Mouse (Mus musculus) lung, embryonic 14.5 days (tissue): ENCODE results near the gene Prickle1. TPM values are rescaled to one million over a fixed set of nuclear protein-coding genes. Genes with fewer than 3 reads are reported as not detected.
A peak's percentile ranks its signal among the peaks of the same experiment; 100 is the strongest.

Source experiments
- ATAC-seq: fragments of 200-750 bp; cut with Nextera tagmentation; 2 replicates; pipeline ENCODE4 v1.8.0; 2017; ENCODE audit warnings: mild to moderate bottlenecking, moderate TSS enrichment, moderate library complexity; ENCODE audit not compliant: insufficient read depth
- DNase-seq: peaks from one replicate; pipeline ENCODE4 v3.0.0-alpha.2; 2015
- H3K27ac ChIP-seq: fragments of 300-500 bp; sonication (generic); 2 replicates; pipeline ENCODE4 v1.5.1; 2014; ENCODE audit warnings: low read depth, mild to moderate bottlenecking, moderate library complexity
- H3K27me3 ChIP-seq: fragments of 300-500 bp; sonication (generic); 2 replicates; pipeline ENCODE4 v1.6.1; 2014; ENCODE audit warnings: low read length, control low read depth; ENCODE audit not compliant: insufficient read depth
- H3K36me3 ChIP-seq: fragments of 300-500 bp; sonication (generic); 2 replicates; pipeline ENCODE4 v1.6.1; 2014; ENCODE audit warnings: control low read depth; ENCODE audit not compliant: insufficient read depth
- H3K4me1 ChIP-seq: fragments of 300-500 bp; sonication (generic); 2 replicates; pipeline ENCODE4 v1.6.1; 2014; ENCODE audit warnings: antibody characterized with exemption, control low read depth; ENCODE audit not compliant: insufficient read depth
- H3K4me2 ChIP-seq: fragments of 300-500 bp; sonication (generic); 2 replicates; pipeline ENCODE4 v1.6.1; 2014; ENCODE audit warnings: mild to moderate bottlenecking
- H3K4me3 ChIP-seq: fragments of 300-500 bp; sonication (generic); 2 replicates; pipeline ENCODE4 v1.5.1; 2014; ENCODE audit warnings: low read depth, low read length
- H3K9ac ChIP-seq: fragments of 300-500 bp; sonication (generic); 2 replicates; pipeline ENCODE4 v1.6.1; 2014
- H3K9me3 ChIP-seq: fragments of 300-500 bp; sonication (generic); 2 replicates; pipeline ENCODE4 v1.6.1; 2016; ENCODE audit warnings: low read depth, low read length, control low read depth
- CTCF ChIP-seq: IDR thresholded peaks from 2 replicates; pipeline ENCODE4 v1.5.1; 2016; ENCODE audit warnings: antibody characterized with exemption, low read depth
- WGBS: fragments of 180-500 bp; shearing (Covaris S2); extraction: QIAGEN DNeasy Blood & Tissue Kit; methylation state at CpG from one replicate; pipeline ENCODE4 v1.1.7; 2014; 5-methylcytosine and 5-hydroxymethylcytosine counted together
- polyA plus RNA-seq: library from polyadenylated mRNA; unstranded; fragments of >200 nt; fragmentation: Nextera tagmentation; extraction: Ambion mirVana; gene quantifications from 2 replicates; pipeline ENCODE4 v1.2.1, GENCODE M21; 2014

The Prickle1 gene
- polyA plus RNA-seq, 1 experiment from 2014 or later, result 22.7 TPM

- H3K4me3 ChIP-seq, result no peak overlapping the region
- no peak for ATAC-seq
- WGBS, result 44% methylated on average over 12 of the region's 12 CpGs
- no peak for DNase-seq
- H3K27me3 ChIP-seq, result no peaks in the 10 kb centered on the region
- no peaks in the 10 kb centered on the region for H3K9me3 ChIP-seq
- H3K27ac ChIP-seq, result no peak overlapping the region
- H3K4me2 ChIP-seq, result no peak overlapping the region
- H3K36me3 ChIP-seq, result peaks cover 31% of the 10 kb centered on the region
- TF ChIP-seq CTCF, result no peak
- no peak overlapping the region for H3K9ac ChIP-seq
- peaks cover 11% of the 10 kb centered on the region; the same call in 1 of the 2 replicates for H3K4me1 ChIP-seq
These were observed 84.9 kb downstream of the Prickle1 start for GRCm38 (mm10) chr15:93510690-93511336.

GRCm38 (mm10) chr15:93504808-93505207, 90.9 kb downstream of the Prickle1 start:
- 92% methylated on average over 17 of the region's 17 CpGs for WGBS
- no peak overlapping the region for H3K4me2 ChIP-seq
- no peak for ATAC-seq
- no peaks in the 10 kb centered on the region for H3K27me3 ChIP-seq
- no peak for TF ChIP-seq CTCF
- H3K9ac ChIP-seq, result no peak overlapping the region
- H3K4me3 ChIP-seq, result no peak overlapping the region
- H3K4me1 ChIP-seq, result no peaks in the 10 kb centered on the region
- peaks cover 81% of the 10 kb centered on the region for H3K36me3 ChIP-seq
- no peak overlapping the region for H3K27ac ChIP-seq
- H3K9me3 ChIP-seq, result no peaks in the 10 kb centered on the region
- DNase-seq, result no peak

- no peak for ATAC-seq
- WGBS, result 91% methylated on average over 35 of the region's 35 CpGs
These were observed 92.4 kb downstream of the Prickle1 start for GRCm38 (mm10) chr15:93503201-93503745.

GRCm38 (mm10) chr15:93502703-93503102, 93.0 kb downstream of the Prickle1 start:
- Histone ChIP-seq H3K4me1 (no peaks in the 10 kb centered on the region), H3K36me3 (peaks cover 82% of the 10 kb centered on the region), H3K9me3 (no peaks in the 10 kb centered on the region), H3K4me2 (no peak overlapping the region), H3K9ac (no peak overlapping the region), H3K27ac (no peak overlapping the region), H3K4me3 (no peak overlapping the region), H3K27me3 (no peaks in the 10 kb centered on the region)
- TF ChIP-seq CTCF, result peak; percentile 24; the same call in 1 of the 2 replicates
- 89% methylated on average over 9 of the region's 9 CpGs for WGBS
- DNase-seq (no peak), ATAC-seq (no peak)

More at GRCm38 (mm10) chr15:93503201-93503745, 92.4 kb downstream of the Prickle1 start:
- no peak for DNase-seq
- no peaks in the 10 kb centered on the region for H3K4me1 ChIP-seq
- H3K27me3 ChIP-seq, result no peaks in the 10 kb centered on the region
- TF ChIP-seq CTCF, result no peak
- H3K36me3 ChIP-seq, result peaks cover 85% of the 10 kb centered on the region
- no peak overlapping the region for H3K4me2 ChIP-seq
- no peak overlapping the region for H3K9ac ChIP-seq
- H3K9me3 ChIP-seq, result no peaks in the 10 kb centered on the region
- H3K4me3 ChIP-seq, result no peak overlapping the region
- H3K27ac ChIP-seq, result no peak overlapping the region

DNA sequence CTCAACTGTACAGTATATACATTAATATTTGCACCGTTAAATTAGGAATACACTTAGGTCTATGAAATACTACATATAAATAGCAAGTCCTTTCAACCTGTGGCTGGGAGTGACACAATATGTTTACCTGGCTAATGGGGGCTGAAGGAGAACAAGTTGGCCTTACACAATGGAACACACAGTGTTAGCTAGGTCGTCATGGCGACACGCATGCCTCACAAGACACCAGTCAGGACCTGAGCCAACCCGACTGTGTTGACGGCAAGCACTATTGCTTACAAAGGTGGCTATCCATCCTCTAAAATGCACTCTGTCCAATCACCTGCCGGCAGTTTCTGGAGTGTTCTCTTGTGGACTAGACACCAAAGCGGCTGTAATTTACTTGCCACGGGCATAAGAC, 95.8 kb downstream of the Prickle1 start:
- peaks cover 68% of the 10 kb centered on the region for H3K36me3 ChIP-seq
- no peak for TF ChIP-seq CTCF
- H3K9me3 ChIP-seq, result no peaks in the 10 kb centered on the region
- no peak overlapping the region for H3K9ac ChIP-seq
- no peaks in the 10 kb centered on the region for H3K4me1 ChIP-seq
- no peak for DNase-seq
- no peaks in the 10 kb centered on the region for H3K27me3 ChIP-seq
- 81% methylated on average over 9 of the region's 9 CpGs for WGBS
- ATAC-seq, result 0 out of 2 replicates have a peak, but pooled peaks have one; percentile 36
- no peak overlapping the region for H3K4me2 ChIP-seq
- H3K27ac ChIP-seq, result no peak overlapping the region
- no peak overlapping the region for H3K4me3 ChIP-seq

GRCm38 (mm10) chr15:93494700-93495099, 101.0 kb downstream of the Prickle1 start:
- ATAC-seq (no peak), DNase-seq (no peak)
- Histone ChIP-seq H3K4me3 (no peak overlapping the region), H3K4me2 (no peak overlapping the region), H3K27ac (no peak overlapping the region), H3K4me1 (no peaks in the 10 kb centered on the region), H3K36me3 (peaks cover 21% of the 10 kb centered on the region), H3K9ac (no peak overlapping the region), H3K27me3 (no peaks in the 10 kb centered on the region), H3K9me3 (no peaks in the 10 kb centered on the region)
- TF ChIP-seq CTCF, result 0 out of 2 replicates have a peak, but pooled peaks have one; percentile 6
- WGBS, result 81% methylated on average over 7 of the region's 7 CpGs

DNA sequence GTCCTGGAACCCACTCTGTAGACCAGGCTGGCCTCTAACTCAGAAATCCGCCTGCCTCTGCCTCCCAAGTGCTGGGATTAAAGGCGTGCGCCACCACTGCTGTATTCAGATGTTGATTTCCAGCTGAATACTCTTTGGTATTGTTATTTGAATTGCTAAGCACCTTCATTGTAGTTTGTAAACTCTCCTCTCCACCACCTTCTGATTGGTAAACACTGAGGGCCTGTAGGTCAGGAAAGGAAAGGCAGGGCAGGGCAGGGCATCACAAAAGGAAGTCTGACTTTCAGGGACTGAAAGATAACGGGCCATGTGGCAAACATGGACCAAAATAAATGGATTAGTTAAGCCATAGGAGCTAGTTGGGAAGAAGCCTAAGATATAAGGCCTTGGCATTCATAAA, 106.1 kb downstream of the Prickle1 start:
- Histone ChIP-seq H3K4me3 (no peak overlapping the region), H3K4me1 (no peaks in the 10 kb centered on the region), H3K9me3 (no peaks in the 10 kb centered on the region), H3K27me3 (no peaks in the 10 kb centered on the region), H3K27ac (no peak overlapping the region), H3K9ac (no peak overlapping the region), H3K4me2 (no peak overlapping the region), H3K36me3 (peaks cover 6% of the 10 kb centered on the region; the same call in 1 of the 2 replicates)
- 76% methylated on average over 4 of the region's 4 CpGs for WGBS
- DNase-seq, result no peak
- TF ChIP-seq CTCF, result no peak
- ATAC-seq, result no peak
